Mouse (Mus musculus) CD8-positive naive resting alpha-beta T cell, adult 57 days (primary cell): Measurements from ENCODE around the gene Hspbp1. TPM values are rescaled to one million over a fixed set of nuclear protein-coding genes. Genes with fewer than 3 reads are reported as not detected.

Experiments used
- total RNA-seq: library from RNA; stranded (reverse); gene quantifications from one replicate; pipeline ENCODE4 v1.2.4, GENCODE M21; 2023

Hspbp1 gene
- 65.9 TPM for total RNA-seq

DNA sequence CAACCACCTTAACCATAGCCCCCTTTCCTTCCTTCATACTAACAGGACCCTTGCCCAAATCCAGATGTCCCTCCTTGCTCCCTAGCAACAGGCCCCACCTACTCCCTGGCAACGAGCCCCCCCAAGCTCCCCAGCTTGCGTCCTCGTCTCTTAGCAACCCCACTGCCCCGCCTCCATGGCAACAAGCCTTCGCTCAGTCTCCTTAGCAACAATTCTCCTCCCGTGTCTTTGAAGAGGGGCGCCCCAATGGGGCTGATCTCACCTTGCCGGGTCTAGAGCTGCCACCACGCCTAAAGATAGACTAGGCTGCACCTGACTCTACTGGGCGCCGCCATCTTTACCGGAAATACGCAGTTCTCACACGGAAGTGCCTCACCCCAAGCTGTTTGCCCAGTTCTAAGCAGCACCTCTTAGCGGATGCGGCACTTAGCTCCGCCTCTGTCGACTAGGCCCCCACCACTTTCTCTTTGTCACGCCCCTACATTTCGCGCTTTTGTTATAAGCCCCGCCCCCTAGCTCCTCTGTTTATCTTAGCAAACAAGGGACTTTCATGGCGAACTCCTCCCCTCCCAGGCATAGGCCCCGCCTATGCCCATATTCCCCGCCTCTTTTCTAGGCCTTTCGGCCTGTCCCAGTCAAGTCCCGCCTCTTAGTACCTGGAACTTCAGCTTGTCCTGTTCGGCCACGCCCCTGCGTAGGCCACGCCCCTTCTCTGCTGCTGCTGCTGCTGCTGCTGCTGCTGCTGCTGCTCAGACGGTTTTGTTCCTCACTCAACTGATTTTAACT lies at the start of gene Hspbp1:
Gene Hspbp1 (minus strand): TSS at position 437 of the 786 bp plus-strand sequence.

GRCm38 (mm10) chr7:4725169-4725568 lies 40.3 kb upstream of the Hspbp1 start, which contains the start of gene Tmem150b:
TSS of gene Tmem150b (minus strand) at chr7:4725249.

DNA sequence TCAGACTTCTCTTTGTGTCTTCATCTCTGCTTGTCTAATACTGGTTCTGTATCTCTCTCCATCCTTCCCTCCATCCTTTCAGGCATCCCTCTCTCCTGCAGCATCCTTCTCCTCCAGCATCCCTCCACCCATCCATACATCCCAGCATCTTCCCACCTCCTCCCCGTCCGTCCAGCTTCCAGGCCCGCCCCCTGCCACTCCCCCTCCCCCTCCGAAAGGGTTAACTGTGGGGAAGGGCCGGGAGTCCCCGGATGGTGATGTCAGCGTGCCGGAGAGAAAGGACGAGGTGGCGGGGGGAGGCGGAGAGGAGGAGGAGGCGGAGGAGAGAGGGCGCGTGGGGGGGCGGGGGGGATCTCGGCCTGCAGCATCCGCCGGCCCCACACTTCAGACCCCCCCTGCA lies 5.5 kb upstream of the Hspbp1 start, which contains the start of gene Brsk1:
Gene Brsk1 (plus strand): TSS at position 218 of the 400 bp plus-strand sequence.

DNA sequence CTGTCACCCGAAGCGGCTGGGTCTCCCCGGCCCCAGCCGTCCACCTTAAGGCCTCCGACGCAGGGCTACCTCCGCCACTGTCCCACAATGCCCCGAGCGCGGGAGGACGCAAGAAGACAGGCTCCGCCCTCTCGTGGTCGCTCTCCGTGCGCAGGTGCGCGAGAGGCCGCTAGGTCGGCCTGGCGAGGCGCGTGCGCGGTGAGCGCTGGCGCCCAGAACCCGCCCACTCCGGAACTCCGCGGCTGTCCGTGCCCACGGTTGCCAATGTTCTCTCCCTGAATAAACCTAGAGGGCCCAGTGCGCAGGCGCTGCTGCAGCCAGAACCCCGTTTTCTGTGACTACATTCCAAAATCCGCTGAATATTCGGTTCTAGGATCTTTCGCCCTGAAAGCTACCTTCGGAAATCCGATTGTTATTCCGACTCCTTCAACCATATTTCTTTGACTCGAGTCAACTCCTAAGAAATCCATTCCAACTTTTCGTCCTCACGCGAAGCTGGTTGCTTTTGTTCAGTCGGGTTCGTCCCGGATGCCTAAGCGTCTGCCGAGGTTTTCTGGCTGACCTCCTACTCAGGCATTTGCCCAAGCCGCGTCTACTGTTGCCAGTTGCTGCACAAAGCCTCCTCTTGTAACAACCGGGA lies 25.8 kb downstream of the Hspbp1 start, which contains the start of gene Ppp6r1:
Gene Ppp6r1 (minus strand): TSS at position 108 of the 640 bp plus-strand sequence.

GRCm38 (mm10) chr7:4631031-4631430 lies 53.8 kb downstream of the Hspbp1 start, which contains the start of gene Tmem86b:
TSS of gene Tmem86b (minus strand) at chr7:4631422.

Other genes starting within 250 kb of the Hspbp1 start
- 17.4 TPM for gene Rdh13, start 239.4 kb downstream of the Hspbp1 start, total RNA-seq
- gene Eps8l1, start 224.4 kb downstream of the Hspbp1 start, total RNA-seq, result 21.9 TPM
- 225 TPM for gene Ppp1r12c, start 183.4 kb downstream of the Hspbp1 start, total RNA-seq
- 3.4 TPM for gene Tnnt1, start 168.7 kb downstream of the Hspbp1 start, total RNA-seq
- not detected for gene Tnni3, start 160.8 kb downstream of the Hspbp1 start, total RNA-seq
- not detected for gene Dnaaf3, start 152.6 kb downstream of the Hspbp1 start, total RNA-seq
- 0.28 TPM for gene Syt5, start 137.5 kb downstream of the Hspbp1 start, total RNA-seq
- not detected for gene Ptprh, start 81.0 kb downstream of the Hspbp1 start, total RNA-seq
- 68.5 TPM for gene Tmem86b, start 53.6 kb downstream of the Hspbp1 start, total RNA-seq
- 272 TPM for gene Ppp6r1, start 26.0 kb downstream of the Hspbp1 start, total RNA-seq
- not detected for gene Brsk1, start 5.5 kb upstream of the Hspbp1 start, total RNA-seq
- 0.40 TPM for gene Tmem150b, start 40.2 kb upstream of the Hspbp1 start, total RNA-seq
- gene Kmt5c, start 55.0 kb upstream of the Hspbp1 start, total RNA-seq, result 62.8 TPM
- 4.5 TPM for gene Cox6b2, start 68.0 kb upstream of the Hspbp1 start, total RNA-seq
- not detected for gene Fam71e2, start 86.2 kb upstream of the Hspbp1 start, total RNA-seq
- gene Il11, start 97.8 kb upstream of the Hspbp1 start, total RNA-seq, result not detected
- gene Tmem190, start 97.9 kb upstream of the Hspbp1 start, total RNA-seq, result not detected
- gene Tmem238, start 104.6 kb upstream of the Hspbp1 start, total RNA-seq, result 1.4 TPM
- gene Rpl28, start 107.8 kb upstream of the Hspbp1 start, total RNA-seq, result 2,425 TPM
- gene Ube2s, start 127.5 kb upstream of the Hspbp1 start, total RNA-seq, result 155 TPM
- 0.12 TPM for gene Shisa7, start 159.6 kb upstream of the Hspbp1 start, total RNA-seq
- gene Isoc2b, start 185.2 kb upstream of the Hspbp1 start, total RNA-seq, result 3.4 TPM
- 10.2 TPM for gene Isoc2a, start 192.1 kb upstream of the Hspbp1 start, total RNA-seq
- not detected for gene Gm36210, start 221.4 kb upstream of the Hspbp1 start, total RNA-seq
- gene Zfp628, start 230.1 kb upstream of the Hspbp1 start, total RNA-seq, result 36.5 TPM
- 16.7 TPM for gene Nat14, start 237.0 kb upstream of the Hspbp1 start, total RNA-seq
- gene Ssc5d, start 240.7 kb upstream of the Hspbp1 start, total RNA-seq, result 0.64 TPM